Mouse (Mus musculus): Measurements from ENCODE around the gene Vmn1r199. TPM values are rescaled to one million over a fixed set of nuclear protein-coding genes. Genes with fewer than 3 reads are reported as not detected.
"Not testable (repeated sequence)": the region's sequence is repeated elsewhere in the genome, so short reads cannot be mapped to it uniquely, and the experiment has no call there.

The Vmn1r199 gene
- polyA plus RNA-seq (2014; fragmentation: Nextera tagmentation; extraction: Ambion mirVana) = not detected in 2 replicates

DNA sequence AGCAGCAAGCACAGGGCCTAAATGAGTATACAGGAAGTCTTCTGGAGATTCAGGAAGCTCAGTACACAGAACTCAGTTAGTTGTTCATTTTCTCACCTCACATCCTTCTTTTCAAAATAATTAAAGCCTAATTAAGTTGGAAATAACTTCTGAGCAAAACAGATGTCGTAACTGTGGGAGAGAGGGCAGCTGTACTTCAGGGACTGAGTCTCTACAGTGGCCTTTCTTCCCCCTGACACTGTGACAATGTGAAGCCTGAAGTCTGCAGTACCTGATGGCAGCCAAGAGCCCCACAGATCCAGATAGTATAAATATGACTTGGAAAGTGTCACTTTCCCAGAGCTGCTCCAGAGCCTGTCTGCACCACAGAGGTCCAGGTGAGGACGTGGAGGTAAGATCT, at the start of gene Vmn1r199:
Vmn1r199 (plus strand) TSS at position 301 of the 400 bp plus-strand sequence.
- Histone ChIP-seq H3K27me3 (ENCODE audit: control insufficient read depth, insufficient read depth, low read length) (no peaks in the 10 kb centered on the region), H3K27ac (no peak within 1 kb of the TSS), H3K9me3 (ENCODE audit: control insufficient read depth, low read length) (no peaks in the 10 kb centered on the region), H3K36me3 (replicated peaks; ENCODE audit: control insufficient read depth, insufficient read depth) (no peaks in the 10 kb centered on the region), H3K4me2 (replicated peaks) (no peak within 1 kb of the TSS), H3K4me1 (replicated peaks; ENCODE audit: control insufficient read depth, insufficient read depth, low read length) (no peaks in the 10 kb centered on the region), H3K4me3 (replicated peaks; ENCODE audit: low read length) (no peak within 1 kb of the TSS), H3K9ac (no peak within 1 kb of the TSS)
- ATAC-seq (ENCODE audit: low FRiP score) (no peak), DNase-seq (ENCODE audit: low spot score) (no peak)
- WGBS = 84% methylated on average over 2 of the region's 2 CpGs

DNA sequence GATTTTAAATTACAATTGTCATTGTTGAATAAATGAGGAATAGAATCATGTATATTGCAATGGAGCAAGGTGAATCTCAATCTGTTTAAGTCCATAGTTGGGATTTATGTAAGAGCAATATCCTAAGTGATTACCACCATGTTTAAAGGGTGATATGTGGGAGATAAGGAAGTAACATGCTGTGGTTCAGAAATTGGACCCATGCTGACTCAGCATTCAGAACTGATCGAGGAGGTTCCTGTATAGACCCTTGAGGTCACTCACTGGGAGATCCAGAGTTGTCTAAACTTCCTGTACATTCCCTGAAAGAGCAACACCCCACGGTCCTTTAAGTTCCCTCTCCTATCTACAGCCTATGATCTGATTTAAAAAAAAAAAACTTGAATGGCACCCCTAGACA, 46.3 kb upstream of the Vmn1r199 start:
- Histone ChIP-seq H3K36me3 (replicated peaks; ENCODE audit: control insufficient read depth, insufficient read depth) (no peaks in the 10 kb centered on the region), H3K4me2 (replicated peaks) (no peak overlapping the region), H3K27ac (no peak overlapping the region), H3K4me3 (replicated peaks; ENCODE audit: low read length) (no peak overlapping the region), H3K4me1 (replicated peaks; ENCODE audit: control insufficient read depth, insufficient read depth, low read length) (no peaks in the 10 kb centered on the region), H3K9me3 (ENCODE audit: control insufficient read depth, low read length) (no peaks in the 10 kb centered on the region), H3K27me3 (ENCODE audit: control insufficient read depth, insufficient read depth, low read length) (no peaks in the 10 kb centered on the region), H3K9ac (no peak overlapping the region)
- DNase-seq (ENCODE audit: low spot score) (no peak), ATAC-seq (ENCODE audit: low FRiP score) (no peak)
- WGBS = 67% methylated on average over 2 of the region's 2 CpGs

DNA sequence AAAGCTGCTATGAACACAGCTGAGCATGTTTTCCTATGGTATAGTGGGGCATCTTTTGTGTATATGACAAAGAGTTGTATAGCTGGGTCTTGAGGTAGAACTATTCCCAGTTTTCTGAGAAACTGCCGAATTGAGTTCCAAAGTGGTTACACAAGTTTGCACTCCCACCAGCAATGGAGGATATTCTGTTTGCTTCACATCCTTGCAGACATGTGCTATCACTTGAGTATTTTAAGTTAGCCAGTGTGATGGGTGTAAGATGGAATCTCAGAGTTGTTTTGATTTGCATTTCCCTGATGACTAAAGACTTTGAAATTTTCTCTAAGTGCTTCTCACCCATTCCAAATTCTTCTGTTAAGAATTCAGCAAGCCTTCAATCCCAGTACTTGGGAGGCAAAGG, 44.1 kb upstream of the Vmn1r199 start:
- no peak for ATAC-seq (ENCODE audit: low FRiP score)
- WGBS = 97% methylated on average over 1 of the region's 1 CpGs
- no peaks in the 10 kb centered on the region for H3K4me1 ChIP-seq (replicated peaks; ENCODE audit: control insufficient read depth, insufficient read depth, low read length)
- H3K27me3 ChIP-seq (ENCODE audit: control insufficient read depth, insufficient read depth, low read length) = no peaks in the 10 kb centered on the region
- no peak overlapping the region for H3K9ac ChIP-seq
- no peak overlapping the region for H3K4me2 ChIP-seq (replicated peaks)
- no peak for DNase-seq (ENCODE audit: low spot score)
- no peaks in the 10 kb centered on the region for H3K36me3 ChIP-seq (replicated peaks; ENCODE audit: control insufficient read depth, insufficient read depth)
- H3K27ac ChIP-seq = no peak overlapping the region
- H3K4me3 ChIP-seq (replicated peaks; ENCODE audit: low read length) = no peak overlapping the region
- no peaks in the 10 kb centered on the region for H3K9me3 ChIP-seq (ENCODE audit: control insufficient read depth, low read length)

DNA sequence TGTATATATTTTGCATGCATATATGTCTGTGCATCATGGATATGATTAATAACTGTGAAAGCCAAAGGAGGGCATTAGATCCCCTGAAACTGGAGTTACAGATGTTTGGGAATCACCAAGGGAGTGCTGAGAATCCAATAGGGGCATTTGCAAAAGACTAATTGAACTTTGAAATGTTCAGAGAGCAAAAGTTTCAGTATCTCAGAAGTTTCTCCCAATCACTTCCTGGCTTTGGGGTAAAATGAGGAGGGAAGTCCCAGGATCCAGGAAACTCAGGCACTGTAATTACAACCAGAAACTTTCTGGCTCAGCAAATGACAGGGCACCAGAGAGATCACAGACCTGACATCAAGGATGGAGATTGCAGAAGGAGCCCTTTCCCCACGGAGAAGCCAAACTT, 29.6 kb upstream of the Vmn1r199 start, which contains the start of gene Vmn1r198:
Vmn1r198 (plus strand) TSS at position 301 of the 400 bp plus-strand sequence.
- Histone ChIP-seq H3K9me3 (ENCODE audit: control insufficient read depth, low read length) (no peaks in the 10 kb centered on the region), H3K9ac (no peak within 1 kb of the TSS), H3K4me3 (replicated peaks; ENCODE audit: low read length) (no peak within 1 kb of the TSS), H3K4me1 (replicated peaks; ENCODE audit: control insufficient read depth, insufficient read depth, low read length) (no peaks in the 10 kb centered on the region), H3K36me3 (replicated peaks; ENCODE audit: control insufficient read depth, insufficient read depth) (no peaks in the 10 kb centered on the region), H3K4me2 (replicated peaks) (no peak within 1 kb of the TSS), H3K27ac (no peak within 1 kb of the TSS), H3K27me3 (ENCODE audit: control insufficient read depth, insufficient read depth, low read length) (no peaks in the 10 kb centered on the region)
- ATAC-seq (ENCODE audit: low FRiP score) = no peak
- DNase-seq (ENCODE audit: low spot score) = no peak
- 67% methylated on average over 1 of the region's 1 CpGs for WGBS

DNA sequence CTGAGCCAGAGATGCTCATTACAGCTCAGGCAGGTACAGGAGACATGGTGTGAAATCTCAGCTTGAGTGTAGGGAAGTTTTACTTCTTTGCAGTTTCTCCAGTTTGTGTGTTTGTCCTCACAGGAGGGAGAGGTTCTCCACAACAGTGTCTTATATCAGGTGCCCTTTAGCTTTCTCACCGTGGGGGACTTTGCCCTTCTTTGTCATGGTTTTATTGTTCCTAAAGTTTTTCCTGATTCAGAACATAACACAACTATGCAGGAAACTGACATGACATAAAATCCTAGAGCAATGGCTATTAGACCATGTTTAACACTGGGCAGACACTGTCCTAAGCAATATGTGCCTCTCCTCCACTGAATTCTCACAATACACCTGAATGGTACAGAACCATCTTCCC, 28.8 kb upstream of the Vmn1r199 start:
- H3K9me3 ChIP-seq (ENCODE audit: control insufficient read depth, low read length) = no peaks in the 10 kb centered on the region
- DNase-seq (ENCODE audit: low spot score) (no peak), ATAC-seq (ENCODE audit: low FRiP score) (no peak)
- H3K9ac ChIP-seq = no peak overlapping the region
- 96% methylated on average over 1 of the region's 1 CpGs for WGBS
- H3K36me3 ChIP-seq (replicated peaks; ENCODE audit: control insufficient read depth, insufficient read depth) = no peaks in the 10 kb centered on the region
- H3K4me3 ChIP-seq (replicated peaks; ENCODE audit: low read length) = no peak overlapping the region
- H3K27me3 ChIP-seq (ENCODE audit: control insufficient read depth, insufficient read depth, low read length) = no peaks in the 10 kb centered on the region
- no peak overlapping the region for H3K4me2 ChIP-seq (replicated peaks)
- no peaks in the 10 kb centered on the region for H3K4me1 ChIP-seq (replicated peaks; ENCODE audit: control insufficient read depth, insufficient read depth, low read length)
- no peak overlapping the region for H3K27ac ChIP-seq

DNA sequence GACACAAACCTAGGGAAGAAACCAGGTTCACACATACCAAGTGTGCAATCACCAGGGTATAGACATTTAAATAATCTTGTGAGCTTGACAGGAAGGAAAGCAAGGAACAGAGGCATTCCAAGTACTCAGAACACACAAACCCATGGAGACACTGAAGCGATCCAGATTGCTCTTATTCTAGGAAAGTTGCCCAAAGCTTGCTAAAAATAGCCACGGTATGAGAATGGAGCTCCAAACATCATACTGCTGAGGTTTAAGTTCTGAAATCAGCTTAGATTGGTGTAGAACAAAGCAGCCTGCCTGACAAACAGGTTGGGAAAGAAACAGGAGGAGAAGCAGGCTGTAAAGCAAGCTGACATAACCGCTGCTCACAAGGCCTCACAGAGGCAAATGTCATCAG, 1.5 kb downstream of the Vmn1r199 start:
- not testable (repeated sequence) for H3K27ac ChIP-seq; H3K9me3 ChIP-seq (ENCODE audit: control insufficient read depth, low read length); H3K27me3 ChIP-seq (ENCODE audit: control insufficient read depth, insufficient read depth, low read length); H3K4me1 ChIP-seq (replicated peaks; ENCODE audit: control insufficient read depth, insufficient read depth, low read length); H3K36me3 ChIP-seq (replicated peaks; ENCODE audit: control insufficient read depth, insufficient read depth); H3K9ac ChIP-seq; DNase-seq (ENCODE audit: low spot score); ATAC-seq (ENCODE audit: low FRiP score); H3K4me3 ChIP-seq (replicated peaks; ENCODE audit: low read length); H3K4me2 ChIP-seq (replicated peaks)
- WGBS = 75% methylated on average over 3 of the region's 3 CpGs

DNA sequence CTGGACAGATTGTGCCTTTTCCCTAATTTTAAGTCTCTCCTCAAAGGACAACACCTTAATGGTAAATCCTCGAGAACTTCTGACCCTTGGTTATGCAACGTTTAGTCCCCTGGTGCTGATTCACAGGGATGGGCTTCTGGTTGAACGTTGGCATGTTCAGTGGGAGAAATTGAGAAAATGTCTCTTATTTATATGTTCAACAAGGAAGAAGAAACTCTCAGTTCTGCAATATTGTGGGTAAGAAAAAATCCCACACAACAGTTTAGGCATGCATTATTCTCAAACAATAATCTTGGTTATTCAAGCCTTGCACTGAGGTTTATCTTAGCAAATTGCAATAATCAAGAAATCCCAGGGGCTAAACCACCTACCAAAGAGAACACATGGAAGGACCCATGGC, 3.8 kb downstream of the Vmn1r199 start:
- no peaks in the 10 kb centered on the region for H3K4me1 ChIP-seq (replicated peaks; ENCODE audit: control insufficient read depth, insufficient read depth, low read length)
- DNase-seq (ENCODE audit: low spot score) (no peak), ATAC-seq (ENCODE audit: low FRiP score) (no peak)
- 77% methylated on average over 3 of the region's 3 CpGs for WGBS
- no peaks in the 10 kb centered on the region for H3K27me3 ChIP-seq (ENCODE audit: control insufficient read depth, insufficient read depth, low read length)
- no peak overlapping the region for H3K4me3 ChIP-seq (replicated peaks; ENCODE audit: low read length)
- no peak overlapping the region for H3K9ac ChIP-seq
- no peaks in the 10 kb centered on the region for H3K9me3 ChIP-seq (ENCODE audit: control insufficient read depth, low read length)
- no peak overlapping the region for H3K4me2 ChIP-seq (replicated peaks)
- H3K27ac ChIP-seq = no peak overlapping the region
- H3K36me3 ChIP-seq (replicated peaks; ENCODE audit: control insufficient read depth, insufficient read depth) = no peaks in the 10 kb centered on the region

DNA sequence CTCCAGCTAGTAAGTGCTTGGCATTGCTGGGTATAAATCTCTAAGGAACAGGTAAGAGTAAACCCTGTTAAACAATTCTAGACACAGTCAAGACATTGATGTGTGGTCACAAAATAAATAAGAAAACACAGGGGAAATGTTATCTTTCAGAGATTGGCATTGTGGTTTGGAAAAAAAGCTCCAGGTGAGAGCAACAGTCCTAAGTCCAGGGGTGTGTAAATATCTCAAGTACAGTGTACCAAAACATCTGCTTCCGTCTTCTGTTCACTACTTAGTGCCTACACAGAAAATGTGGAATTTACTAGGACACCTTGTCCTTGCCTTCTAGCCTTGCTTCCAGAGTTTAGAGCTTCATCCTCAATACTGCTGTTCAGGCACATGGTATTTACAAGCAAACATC, 7.4 kb downstream of the Vmn1r199 start:
- Histone ChIP-seq H3K27ac (no peak overlapping the region), H3K4me3 (replicated peaks; ENCODE audit: low read length) (no peak overlapping the region), H3K4me1 (replicated peaks; ENCODE audit: control insufficient read depth, insufficient read depth, low read length) (no peaks in the 10 kb centered on the region), H3K27me3 (ENCODE audit: control insufficient read depth, insufficient read depth, low read length) (no peaks in the 10 kb centered on the region), H3K36me3 (replicated peaks; ENCODE audit: control insufficient read depth, insufficient read depth) (no peaks in the 10 kb centered on the region), H3K9ac (no peak overlapping the region), H3K4me2 (replicated peaks) (no peak overlapping the region), H3K9me3 (ENCODE audit: control insufficient read depth, low read length) (no peaks in the 10 kb centered on the region)
- DNase-seq (ENCODE audit: low spot score) = no peak
- no peak for ATAC-seq (ENCODE audit: low FRiP score)
- 85% methylated on average over 1 of the region's 1 CpGs for WGBS

DNA sequence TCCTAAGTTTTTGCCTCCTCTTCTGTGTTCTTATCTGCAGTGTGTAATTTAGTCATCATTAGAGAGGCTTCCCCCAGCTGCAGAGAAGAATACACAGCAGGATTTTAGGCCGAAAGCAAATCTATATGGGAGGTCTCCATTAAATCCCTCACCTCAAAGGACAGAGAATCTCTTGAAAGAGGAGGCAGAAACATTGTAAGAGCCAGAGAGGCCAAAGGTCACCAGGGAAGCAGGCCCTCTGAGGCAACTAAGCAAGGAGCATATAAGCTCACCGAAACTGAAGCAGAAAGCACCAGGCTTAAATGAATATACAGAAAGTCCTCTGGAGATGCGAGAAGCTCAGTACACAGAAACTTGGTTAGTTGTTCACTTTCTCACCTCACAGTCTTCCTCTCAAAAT, 10.5 kb downstream of the Vmn1r199 start, which contains the start of gene Vmn1r200:
Vmn1r200 (plus strand) TSS at position 301 of the 400 bp plus-strand sequence.
- Histone ChIP-seq H3K27ac (no peak within 1 kb of the TSS), H3K36me3 (replicated peaks; ENCODE audit: control insufficient read depth, insufficient read depth) (no peaks in the 10 kb centered on the region), H3K27me3 (ENCODE audit: control insufficient read depth, insufficient read depth, low read length) (no peaks in the 10 kb centered on the region), H3K4me2 (replicated peaks) (no peak within 1 kb of the TSS), H3K9me3 (ENCODE audit: control insufficient read depth, low read length) (no peaks in the 10 kb centered on the region), H3K4me3 (replicated peaks; ENCODE audit: low read length) (no peak within 1 kb of the TSS), H3K9ac (no peak within 1 kb of the TSS), H3K4me1 (replicated peaks; ENCODE audit: control insufficient read depth, insufficient read depth, low read length) (no peaks in the 10 kb centered on the region)
- WGBS = 41% methylated on average over 3 of the region's 3 CpGs
- no peak for DNase-seq (ENCODE audit: low spot score)
- no peak for ATAC-seq (ENCODE audit: low FRiP score)

DNA sequence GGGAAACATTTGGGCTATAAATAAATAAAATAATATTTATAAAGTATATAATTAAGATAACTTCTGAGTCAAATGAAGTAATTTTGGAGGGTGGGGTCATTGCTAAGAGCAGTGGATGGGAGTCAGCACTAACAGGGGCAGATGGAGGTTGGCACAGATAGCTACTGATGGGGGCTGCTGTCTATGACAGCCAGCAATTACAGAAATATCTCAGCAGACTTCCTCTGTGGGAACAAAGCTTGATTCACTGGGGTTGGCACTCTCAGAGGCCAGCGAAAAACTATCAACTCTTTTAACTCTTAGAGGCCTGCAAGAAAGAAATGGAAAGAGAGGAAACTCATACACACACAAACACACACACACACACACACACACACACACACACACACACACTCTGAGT, 23.4 kb downstream of the Vmn1r199 start:
- Histone ChIP-seq H3K4me3 (replicated peaks; ENCODE audit: low read length) (no peak overlapping the region), H3K9me3 (ENCODE audit: control insufficient read depth, low read length) (peaks cover 16% of the 10 kb centered on the region; the same call in 1 of the 2 replicates), H3K27ac (no peak overlapping the region), H3K27me3 (ENCODE audit: control insufficient read depth, insufficient read depth, low read length) (no peaks in the 10 kb centered on the region), H3K4me1 (replicated peaks; ENCODE audit: control insufficient read depth, insufficient read depth, low read length) (no peaks in the 10 kb centered on the region), H3K36me3 (replicated peaks; ENCODE audit: control insufficient read depth, insufficient read depth) (no peaks in the 10 kb centered on the region), H3K9ac (no peak overlapping the region), H3K4me2 (replicated peaks) (no peak overlapping the region)
- 75% methylated on average over 1 of the region's 1 CpGs for WGBS
- DNase-seq (ENCODE audit: low spot score) (no peak), ATAC-seq (ENCODE audit: low FRiP score) (no peak)
